Mouse (Mus musculus) megakaryocyte-erythroid progenitor cell, adult 5 weeks (primary cell): ENCODE measurements around the gene Btbd35f7. TPM values are rescaled to one million over a fixed set of nuclear protein-coding genes. Genes with fewer than 3 reads are reported as not detected.

Experiments used
- polyA plus RNA-seq: library from polyadenylated mRNA; stranded (reverse); fragments of >175 nt; gene quantifications from 2 replicates; pipeline ENCODE4 v1.2.3, GENCODE M21; 2012

The Btbd35f7 gene
- not detected in 2 replicates for polyA plus RNA-seq

GRCm38 (mm10) chrX:5668767-5669166 lies at the start of gene Btbd35f7:
Btbd35f7 (plus strand) TSS chrX:5669067.

Other genes starting within 250 kb of the Btbd35f7 start
- gene Mycs, start 199.8 kb upstream of the Btbd35f7 start, polyA plus RNA-seq = not detected in 2 replicates